Mouse (Mus musculus) brain, embryonic 18.5 days (tissue): ENCODE data around the gene Tspear.
"Not testable (repeated sequence)": the region's sequence is repeated elsewhere in the genome, so short reads cannot be mapped to it uniquely, and the experiment has no call there.

ENCODE experiments used
- DNase-seq: peaks from one replicate; pipeline ENCODE4 v3.0.0-alpha.2; 2012; ENCODE audit warnings: low read depth, low spot score

Gene Tspear

DNA sequence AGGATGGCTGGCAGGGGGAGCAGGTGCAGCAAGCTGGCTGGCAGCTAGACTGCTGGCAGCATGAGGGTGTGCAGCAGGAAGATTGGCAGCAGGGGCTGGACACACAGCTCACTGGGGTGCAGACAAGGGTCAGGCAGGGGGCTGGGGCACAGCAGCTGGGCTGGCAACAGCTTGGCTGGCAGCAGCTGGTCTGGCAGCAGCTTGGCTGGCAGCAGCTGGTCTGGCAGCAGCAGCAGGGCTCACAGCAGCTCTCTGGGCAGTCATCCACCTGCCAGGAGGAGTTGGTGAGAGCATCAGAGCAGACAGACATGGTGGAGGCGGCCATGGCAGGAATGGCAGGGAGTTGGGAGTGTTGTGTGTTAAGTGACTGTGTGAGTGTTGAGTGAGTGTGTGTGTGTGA is 101.5 kb downstream of the Tspear start, which contains the start of gene Gm7137:
Gm7137 (minus strand) TSS at position 325 of the 400 bp plus-strand sequence.
- DNase-seq: not testable (repeated sequence)

- no peak for DNase-seq
Observed at GRCm38 (mm10) chr10:77788621-77789020, 102.3 kb downstream of the Tspear start.

DNA sequence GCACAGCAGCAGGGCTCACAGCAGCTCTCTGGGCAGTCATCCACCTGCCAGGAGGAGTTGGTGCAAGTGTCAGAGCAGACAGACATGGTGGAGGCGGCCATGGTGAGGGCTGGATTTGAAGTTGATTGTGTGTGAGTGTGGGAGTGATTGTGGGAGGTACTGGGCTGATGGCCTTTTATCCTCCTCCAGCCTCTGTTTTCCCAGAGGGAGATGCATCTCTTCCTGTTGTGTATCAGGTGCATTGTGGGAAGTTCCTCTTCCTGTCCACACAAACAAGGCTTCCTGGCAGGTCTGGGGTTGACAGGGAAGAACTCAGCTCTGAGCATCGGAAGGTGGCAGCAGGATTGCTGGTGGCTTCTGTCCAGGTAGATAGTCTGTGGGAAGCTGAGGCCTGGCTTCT is 108.6 kb downstream of the Tspear start, which contains the start of gene Gm9639:
Gm9639 (minus strand) TSS at position 101 of the 400 bp plus-strand sequence.
- DNase-seq: no peak

DNA sequence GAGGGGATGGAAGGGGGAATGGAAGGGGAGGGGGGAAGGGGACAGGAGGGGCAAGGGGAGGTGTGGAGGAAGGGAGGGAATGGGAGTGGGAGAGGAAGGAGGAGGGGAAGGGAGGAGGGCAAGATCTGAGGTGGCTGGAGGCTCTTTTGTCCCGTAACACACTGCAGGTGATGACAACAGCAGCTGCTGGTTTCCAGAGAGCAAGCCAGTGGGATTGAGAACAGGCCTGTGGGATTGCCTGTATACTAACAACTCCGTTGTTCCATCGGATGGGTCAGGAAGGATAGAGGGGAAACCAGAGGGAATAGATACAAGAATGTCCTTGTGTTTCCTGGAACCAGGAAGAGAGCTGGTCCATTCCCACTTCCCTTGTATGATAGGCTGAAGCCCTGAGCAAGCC is 111.3 kb downstream of the Tspear start:
- no peak for DNase-seq

GRCm38 (mm10) chr10:77798164-77798920 is 112.0 kb downstream of the Tspear start:
- DNase-seq: not testable (repeated sequence)

DNA sequence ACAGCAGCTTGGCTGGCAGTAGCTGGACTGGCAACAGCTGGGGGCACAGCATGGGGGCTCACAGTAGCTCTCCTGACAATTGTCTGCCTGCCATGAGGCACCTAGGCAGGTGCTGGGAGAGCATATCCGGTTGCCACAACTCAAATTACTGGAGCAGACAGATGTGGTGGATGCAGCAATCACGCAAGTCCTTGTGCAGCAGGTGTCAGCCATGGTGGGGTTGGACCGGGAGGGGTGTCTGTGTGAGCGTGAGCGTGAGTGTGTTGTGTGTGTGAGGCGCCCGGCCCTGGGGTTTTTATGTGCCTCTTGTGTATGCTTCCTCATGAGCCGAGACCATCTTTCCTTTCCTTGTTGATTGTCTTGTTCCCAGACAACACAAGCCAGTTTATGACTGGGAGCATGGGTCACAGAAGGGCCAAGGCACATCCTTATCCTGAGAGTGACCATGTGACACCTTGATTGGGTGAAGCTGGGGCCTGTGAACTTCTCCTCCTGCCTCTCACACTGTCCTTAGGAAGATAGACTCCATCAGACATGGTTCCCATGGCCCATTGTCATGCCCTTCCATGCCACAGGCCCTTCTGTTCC is 112.6 kb downstream of the Tspear start, which contains the start of gene Gm19668:
Gm19668 (minus strand) TSS at position 213 of the 588 bp plus-strand sequence.
- no peak for DNase-seq

- DNase-seq: no peak
Observed at GRCm38 (mm10) chr10:77804095-77804494, 117.7 kb downstream of the Tspear start.

DNA sequence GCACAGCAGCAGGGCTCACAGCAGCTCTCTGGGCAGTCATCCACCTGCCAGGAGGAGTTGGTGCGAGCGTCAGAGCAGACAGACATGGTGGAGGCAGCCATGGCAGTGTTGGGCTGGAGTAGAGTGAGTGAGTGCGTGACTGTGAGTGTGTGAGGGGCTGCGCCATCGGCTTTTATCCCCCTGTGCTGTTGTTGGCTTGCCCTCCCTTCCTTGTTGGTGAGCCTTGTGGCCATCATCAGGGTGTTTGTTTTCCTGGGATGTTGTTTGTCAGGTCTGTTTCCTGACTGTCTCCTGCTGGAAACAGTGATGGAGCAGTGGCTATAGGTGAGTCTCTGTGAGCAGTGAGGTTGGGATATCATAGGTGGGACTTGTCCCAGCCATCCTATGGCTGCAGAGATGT is 125.4 kb downstream of the Tspear start, which contains the start of gene Gm9507:
Gm9507 (minus strand) TSS at position 101 of the 400 bp plus-strand sequence.
- no peak for DNase-seq

DNA sequence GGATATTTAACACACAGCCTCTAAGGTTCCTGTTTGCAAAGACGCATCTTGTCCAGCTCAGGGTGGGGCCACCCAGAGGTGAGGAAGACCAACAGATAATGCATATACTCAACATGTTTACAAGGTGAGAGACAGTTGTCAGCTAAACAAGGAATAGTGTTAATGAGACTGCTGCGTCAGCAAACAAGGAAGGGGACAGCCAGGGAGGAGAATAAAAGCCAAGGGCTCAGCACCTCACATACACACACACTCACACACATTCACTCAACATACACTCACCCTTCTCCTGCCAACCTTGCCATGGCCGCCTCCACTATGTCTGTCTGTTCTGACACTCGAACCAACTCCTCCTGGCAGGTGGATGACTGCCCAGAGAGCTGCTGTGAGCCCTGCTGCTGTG is 128.0 kb downstream of the Tspear start, which contains the start of gene Gm2696:
Gm2696 (plus strand) TSS at position 301 of the 400 bp plus-strand sequence.
- DNase-seq: no peak

- DNase-seq: no peak
Observed at GRCm38 (mm10) chr10:77815514-77815913, 129.1 kb downstream of the Tspear start.

DNA sequence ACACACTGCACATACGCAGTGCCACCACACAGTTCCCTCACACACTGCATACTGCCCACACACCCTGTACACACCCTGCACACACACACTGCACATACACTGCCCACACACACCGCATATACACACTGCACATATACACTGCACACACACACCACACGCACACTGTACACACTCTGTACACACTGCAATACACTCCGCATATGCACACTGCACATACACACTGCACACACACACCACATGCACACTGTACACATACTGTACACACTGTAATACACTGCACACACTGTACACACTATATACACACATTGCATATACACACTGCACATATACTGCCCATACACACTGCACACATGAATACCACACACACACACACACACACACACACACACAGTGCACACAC is 132.2 kb downstream of the Tspear start:
- no peak for DNase-seq

- DNase-seq: no peak
Observed at GRCm38 (mm10) chr10:77819203-77819602, 132.8 kb downstream of the Tspear start.

DNA sequence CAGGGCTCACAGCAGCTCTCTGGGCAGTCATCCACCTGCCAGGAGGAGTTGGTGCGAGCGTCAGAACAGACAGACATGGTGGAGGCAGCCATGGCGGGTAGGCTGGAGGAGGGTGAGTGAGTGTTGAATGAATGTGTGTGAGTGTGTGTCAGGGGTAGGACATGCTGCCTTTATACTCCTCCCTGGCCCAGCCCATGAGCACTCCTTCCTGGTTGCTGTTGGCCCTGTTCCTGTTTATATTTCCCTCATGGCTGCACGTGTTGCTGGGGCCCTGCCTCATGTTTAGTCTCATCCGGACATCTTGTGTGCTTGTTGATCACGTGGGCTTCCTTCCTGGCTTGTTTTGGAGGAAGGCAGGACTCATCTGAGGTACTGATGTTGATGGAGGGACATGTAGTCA is 140.6 kb downstream of the Tspear start, which contains the start of gene Krtap10-4:
Krtap10-4 (minus strand) TSS at position 145 of the 400 bp plus-strand sequence.
- no peak for DNase-seq

- no peak for DNase-seq
Observed at GRCm38 (mm10) chr10:77835647-77836046, 149.3 kb downstream of the Tspear start, which contains the start of gene Krtap10-10. Krtap10-10 (plus strand) TSS chr10:77835947.

- DNase-seq: no peak
Observed at GRCm38 (mm10) chr10:77839006-77839405, 152.6 kb downstream of the Tspear start.

- DNase-seq: no peak
Observed at GRCm38 (mm10) chr10:77846503-77846902, 160.1 kb downstream of the Tspear start, which contains the start of gene Gm36176. Gm36176 (plus strand) TSS chr10:77846803.

GRCm38 (mm10) chr10:77846961-77847360 is 160.6 kb downstream of the Tspear start:
- DNase-seq: no peak

- DNase-seq: no peak
Observed at GRCm38 (mm10) chr10:77847538-77847937, 161.2 kb downstream of the Tspear start.

GRCm38 (mm10) chr10:77852559-77852958 is 166.2 kb downstream of the Tspear start, which contains the start of gene Gm10318:
Gm10318 (plus strand) TSS chr10:77852859.
- no peak for DNase-seq

DNA sequence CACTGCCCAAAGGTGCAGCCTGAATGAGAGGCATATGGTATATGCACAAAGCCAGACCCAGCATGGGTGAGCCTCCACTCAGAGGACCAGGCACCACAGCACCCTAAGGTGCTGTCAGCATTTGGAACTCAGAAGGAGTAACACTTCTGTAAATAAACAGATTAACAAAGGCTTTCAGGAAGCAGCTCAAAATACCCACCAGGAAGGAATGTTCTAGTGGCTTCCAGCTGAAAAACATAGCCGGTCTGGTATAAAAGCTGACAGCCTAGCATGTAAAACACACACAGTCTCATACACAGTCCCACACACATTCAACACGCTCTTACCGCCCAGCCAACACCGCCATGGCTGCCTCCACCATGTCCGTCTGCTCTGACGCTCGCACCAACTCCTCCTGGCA is 175.3 kb downstream of the Tspear start, which contains the start of gene Gm3285:
Gm3285 (plus strand) TSS at position 301 of the 400 bp plus-strand sequence.
- no peak for DNase-seq

DNA sequence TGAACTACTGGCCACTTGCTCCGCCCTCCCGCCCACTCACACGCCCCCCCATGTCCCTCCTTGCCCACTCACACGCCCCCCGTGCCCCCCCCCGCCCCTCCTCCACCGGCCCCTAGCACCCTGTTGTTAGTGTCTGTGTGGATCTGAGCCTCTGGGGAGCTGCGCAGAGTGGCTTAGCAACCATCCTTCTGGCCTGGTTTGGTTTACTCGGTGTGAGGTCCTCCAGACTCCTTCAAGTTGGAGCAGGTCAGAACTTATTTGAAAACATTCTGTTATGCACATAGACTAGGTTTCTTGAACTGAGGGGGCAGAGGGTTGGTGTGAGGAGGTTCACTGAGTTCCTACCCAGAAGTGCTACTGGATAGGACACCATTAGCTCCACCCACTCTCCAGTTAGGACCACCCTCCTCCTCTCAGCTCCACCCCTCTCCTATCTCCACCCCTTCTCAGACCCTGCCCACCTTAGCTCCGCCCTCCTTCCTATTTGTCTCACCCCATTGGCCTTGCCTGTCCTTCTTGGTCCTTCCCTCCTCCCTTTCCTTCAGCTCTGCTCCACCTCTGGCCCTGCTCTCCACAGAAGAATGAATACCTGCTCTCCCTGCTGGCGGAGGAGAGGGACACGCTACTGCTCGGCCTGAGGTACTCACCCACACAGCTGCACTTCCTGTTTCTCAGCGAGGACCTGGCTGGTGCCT is 177.8 kb downstream of the Tspear start:
- DNase-seq: no peak

DNA sequence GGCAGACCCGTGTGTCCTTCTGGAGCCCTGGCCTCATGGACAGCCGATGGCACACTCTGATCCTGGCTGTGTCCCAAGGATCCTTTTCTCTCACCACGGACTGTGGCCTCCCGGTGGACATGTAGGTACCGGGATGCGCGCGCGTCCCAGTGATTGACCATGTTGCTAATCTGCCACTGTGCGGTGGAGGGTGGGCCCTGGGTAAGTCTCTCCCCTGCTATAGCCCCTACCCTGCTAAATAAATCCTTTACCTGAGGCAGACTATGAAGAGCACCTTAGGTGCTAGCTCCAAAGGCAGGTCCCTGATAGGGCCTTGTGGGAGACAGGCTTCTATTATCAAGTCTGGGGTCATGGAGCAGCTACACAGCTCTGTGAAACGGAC is 178.4 kb downstream of the Tspear start:
- DNase-seq: no peak
